17 mouse cellular contexts compared by ENCODE assay signal in the genomic region with DNA sequence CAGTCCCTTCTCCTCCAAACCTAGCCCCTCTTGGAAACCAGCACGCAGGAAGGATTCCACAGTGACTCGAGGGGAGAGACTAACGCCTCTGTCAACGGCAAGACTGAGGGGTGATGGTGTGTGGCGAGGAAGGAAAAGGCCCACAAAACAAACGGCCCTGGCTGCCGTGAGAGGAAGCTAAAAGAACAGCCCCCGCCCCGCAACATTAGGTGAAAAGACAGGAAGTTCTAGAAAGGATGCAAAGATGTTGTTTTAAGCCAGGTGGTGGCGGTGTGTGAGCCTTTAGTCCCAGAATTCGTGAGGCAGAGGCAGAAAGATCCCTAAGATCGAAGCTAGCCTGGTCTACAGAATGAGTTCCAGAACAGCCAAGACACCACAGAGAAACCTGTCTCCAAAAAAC. TPM values are rescaled to one million over a fixed set of nuclear protein-coding genes. Genes with fewer than 3 reads are reported as not detected.
DNase-seq lines count a peak whose midpoint lies in the region; ATAC-seq lines count a peak whose summit lies in the region.
"Had no signal": no experiment of that assay in that cellular context is flagged by ENCODE, and none has a peak within 500 bp of the region (broad histone marks: within the 10 kb centered on the region; RNA-seq: fewer than 3 reads in every experiment).

No protein-coding gene starts in this region.

- no peaks in the 10 kb centered on the region for H3K36me3 ChIP-seq in kidney, embryonic 16.5 days (ENCODE audit: insufficient read depth, low read length)
- no peaks in the 10 kb centered on the region for H3K36me3 ChIP-seq in kidney, embryonic 14.5 days (ENCODE audit: control insufficient read depth, insufficient read depth, low read length)
- H3K36me3 ChIP-seq in embryonic facial prominence, embryonic 15.5 days, result no peaks in the 10 kb centered on the region
- no peaks in the 10 kb centered on the region for H3K36me3 ChIP-seq in hindbrain, embryonic 10.5 days
- H3K36me3 ChIP-seq: forebrain, embryonic 12.5 days; limb, embryonic 12.5 days had no signal

- no peaks in the 10 kb centered on the region for H3K27me3 ChIP-seq in kidney, embryonic 16.5 days (ENCODE audit: insufficient read depth, low read length)
- H3K27me3 ChIP-seq in kidney, embryonic 14.5 days (ENCODE audit: control insufficient read depth, insufficient read depth, low read length), result no peaks in the 10 kb centered on the region
- no peaks in the 10 kb centered on the region for H3K27me3 ChIP-seq in embryonic facial prominence, embryonic 15.5 days
- H3K27me3 ChIP-seq in hindbrain, embryonic 10.5 days (ENCODE audit: insufficient read depth, poor library complexity, severe bottlenecking), result no peaks in the 10 kb centered on the region
- H3K27me3 ChIP-seq: forebrain, embryonic 12.5 days; limb, embryonic 12.5 days had no signal

- ATAC-seq in kidney, embryonic 16.5 days (ENCODE audit: low FRiP score, low TSS enrichment), result no peak
- no peak for ATAC-seq in kidney, embryonic 14.5 days (ENCODE audit: low FRiP score, low TSS enrichment)
- peak; percentile 56 for ATAC-seq in CD4-positive, CD25-positive, alpha-beta regulatory T cell, adult 4 months
- ATAC-seq in embryonic facial prominence, embryonic 15.5 days (ENCODE audit: insufficient number of reproducible peaks, low FRiP score, low TSS enrichment, low read depth), result no peak

- H3K4me1 ChIP-seq in kidney, embryonic 16.5 days (ENCODE audit: insufficient read depth, low read length), result peaks cover 93% of the 10 kb centered on the region
- peaks cover 78% of the 10 kb centered on the region for H3K4me1 ChIP-seq in kidney, embryonic 14.5 days (ENCODE audit: control insufficient read depth, insufficient read depth, low read length)
- H3K4me1 ChIP-seq in embryonic facial prominence, embryonic 15.5 days, result peaks cover 95% of the 10 kb centered on the region
- H3K4me1 ChIP-seq in hindbrain, embryonic 10.5 days (replicated peaks), result peaks cover 57% of the 10 kb centered on the region

- DNase-seq in thymus, postnatal 25 days, result peak; percentile 42
- DNase-seq in ovary, postnatal 36 days (ENCODE audit: low spot score), result no peak
- DNase-seq in hindbrain, embryonic 10.5 days (ENCODE audit: low spot score), result no peak
- DNase-seq: B cell, adult 2 months; cerebellum, adult 9-10 months; gastrocnemius, postnatal 14 days; heart, postnatal 14 days; kidney, adult 9 months; lung, adult 2 months; lung, postnatal 36 days; right cerebral cortex, postnatal 4 days had no signal

- 38% methylated on average over 12 of the region's 12 CpGs for WGBS in kidney, embryonic 16.5 days
- WGBS in kidney, embryonic 14.5 days, result 37% methylated on average over 12 of the region's 12 CpGs
- WGBS in embryonic facial prominence, embryonic 15.5 days, result 74% methylated on average over 12 of the region's 12 CpGs
- WGBS in hindbrain, embryonic 10.5 days, result 72% methylated on average over 12 of the region's 12 CpGs

- H3K9me3 ChIP-seq in kidney, embryonic 16.5 days (ENCODE audit: low read length), result no peaks in the 10 kb centered on the region
- no peaks in the 10 kb centered on the region for H3K9me3 ChIP-seq in kidney, embryonic 14.5 days (ENCODE audit: control insufficient read depth, low read length)
- no peaks in the 10 kb centered on the region for H3K9me3 ChIP-seq in embryonic facial prominence, embryonic 15.5 days (replicated peaks)
- no peaks in the 10 kb centered on the region for H3K9me3 ChIP-seq in hindbrain, embryonic 10.5 days
- H3K9me3 ChIP-seq: forebrain, embryonic 12.5 days; limb, embryonic 12.5 days had no signal

- H3K4me3 ChIP-seq in kidney, embryonic 16.5 days (ENCODE audit: low read length), result no peak overlapping the region
- H3K4me3 ChIP-seq in kidney, embryonic 14.5 days (ENCODE audit: low read length), result no peak overlapping the region
- no peak overlapping the region for H3K4me3 ChIP-seq in embryonic facial prominence, embryonic 15.5 days (replicated peaks)
- H3K4me3 ChIP-seq in hindbrain, embryonic 10.5 days, result no peak overlapping the region
- H3K4me3 ChIP-seq: forebrain, embryonic 12.5 days; limb, embryonic 12.5 days had no signal

- 0 out of 2 replicates have a peak overlapping the region, but pooled peaks have one; percentile 8 for H3K4me2 ChIP-seq in kidney, embryonic 16.5 days (replicated peaks; ENCODE audit: low read depth, low read length)
- no peak overlapping the region for H3K4me2 ChIP-seq in kidney, embryonic 14.5 days (replicated peaks; ENCODE audit: low read depth, low read length)
- no peak overlapping the region for H3K4me2 ChIP-seq in embryonic facial prominence, embryonic 15.5 days (replicated peaks)
- H3K4me2 ChIP-seq: forebrain, embryonic 12.5 days; limb, embryonic 12.5 days had no signal

- peak overlapping the region; percentile 40; the same call in 1 of the 2 replicates for H3K9ac ChIP-seq in kidney, embryonic 16.5 days (replicated peaks; ENCODE audit: low read length)
- H3K9ac ChIP-seq in kidney, embryonic 14.5 days (ENCODE audit: low read depth, low read length), result no peak overlapping the region
- H3K9ac ChIP-seq in embryonic facial prominence, embryonic 15.5 days, result no peak overlapping the region
- H3K9ac ChIP-seq: forebrain, embryonic 12.5 days; limb, embryonic 12.5 days had no signal

- peak overlapping the region; percentile 51; the same call in 1 of the 2 replicates for H3K27ac ChIP-seq in kidney, embryonic 16.5 days (ENCODE audit: low read length)
- H3K27ac ChIP-seq in kidney, embryonic 14.5 days (ENCODE audit: low read depth, low read length), result no peak overlapping the region
- 0 out of 2 replicates have a peak overlapping the region, but pooled peaks have one; percentile 7 for H3K27ac ChIP-seq in embryonic facial prominence, embryonic 15.5 days (replicated peaks)
- H3K27ac ChIP-seq in hindbrain, embryonic 10.5 days, result no peak overlapping the region
- H3K27ac ChIP-seq: forebrain, embryonic 12.5 days had no signal

RNA-seq across cellular contexts. Expression of a gene that starts 43.3 kb away (rescaled TPM):
- 31.5 and 35.6 TPM in 2 replicates for polyA plus RNA-seq in kidney, embryonic 16.5 days (2015; fragmentation: Nextera tagmentation; extraction: Ambion mirVana)
- 38.7 and 48.8 TPM in 2 replicates for polyA plus RNA-seq in kidney, embryonic 14.5 days (2014; fragmentation: Nextera tagmentation; extraction: Ambion mirVana)
- polyA plus RNA-seq in CD4-positive, CD25-positive, alpha-beta regulatory T cell, adult 4 months (2017; shearing (Covaris generic)), result 1 to 10 TPM; 2.0 to 2.3 TPM
- 52.3 and 54.7 TPM in 2 replicates for polyA plus RNA-seq in embryonic facial prominence, embryonic 15.5 days (2015; fragmentation: Nextera tagmentation; extraction: Ambion mirVana)
- polyA plus RNA-seq in hindbrain, embryonic 10.5 days (2016; fragmentation: Nextera tagmentation; extraction: Ambion mirVana), result 23.7 and 25.1 TPM in 2 replicates

Comparison
In these comparisons a context has a peak if more than half of its experiments do, and no peak if none do; other contexts are left out.
1. H3K27ac ChIP-seq: peak in kidney, embryonic 16.5 days (single experiment) and embryonic facial prominence, embryonic 15.5 days (single experiment); none in kidney, embryonic 14.5 days (single experiment) and hindbrain, embryonic 10.5 days (single experiment).